Mouse (Mus musculus) embryonic facial prominence, embryonic 15.5 days (tissue): ENCODE results near the gene Nfia. TPM values are rescaled to one million over a fixed set of nuclear protein-coding genes. Genes with fewer than 3 reads are reported as not detected.

ENCODE experiments used
- ATAC-seq: fragments of 200-750 bp; cut with Nextera tagmentation; 2 replicates; pipeline ENCODE4 v1.8.0; 2017; ENCODE audit warnings: low read depth, moderate TSS enrichment; ENCODE audit not compliant: insufficient number of reproducible peaks, low FRiP score, low TSS enrichment
- H3K27ac ChIP-seq: fragments of 300-500 bp; sonication (generic); replicated peaks from 2 replicates; pipeline ENCODE4 v1.5.1; 2015; ENCODE audit warnings: mild to moderate bottlenecking, inconsistent platforms
- H3K27me3 ChIP-seq: fragments of 300-500 bp; sonication (generic); 2 replicates; pipeline ENCODE4 v1.6.1; 2015; ENCODE audit warnings: inconsistent platforms
- H3K36me3 ChIP-seq: fragments of 300-500 bp; sonication (generic); 2 replicates; pipeline ENCODE4 v1.6.1; 2015; ENCODE audit warnings: mild to moderate bottlenecking, inconsistent platforms
- H3K4me1 ChIP-seq: fragments of 300-500 bp; sonication (generic); 2 replicates; pipeline ENCODE4 v1.6.1; 2015; ENCODE audit warnings: inconsistent platforms
- H3K4me2 ChIP-seq: fragments of 300-500 bp; sonication (generic); replicated peaks from 2 replicates; pipeline ENCODE4 v1.6.1; 2015; ENCODE audit warnings: mild to moderate bottlenecking, inconsistent platforms
- H3K4me3 ChIP-seq: fragments of 300-500 bp; sonication (generic); replicated peaks from 2 replicates; pipeline ENCODE4 v1.5.1; 2015; ENCODE audit warnings: mild to moderate bottlenecking, inconsistent platforms
- H3K9ac ChIP-seq: fragments of 300-500 bp; sonication (generic); 2 replicates; pipeline ENCODE4 v1.6.1; 2015; ENCODE audit warnings: inconsistent platforms
- H3K9me3 ChIP-seq: fragments of 300-500 bp; sonication (generic); replicated peaks from 2 replicates; pipeline ENCODE4 v1.6.1; 2016; ENCODE audit warnings: inconsistent platforms
- WGBS: fragments of 180-500 bp; shearing (Covaris S2); methylation state at CpG from one replicate; pipeline ENCODE4 v1.1.7; 2015; 5-methylcytosine and 5-hydroxymethylcytosine counted together
- polyA plus RNA-seq: library from polyadenylated mRNA; unstranded; fragments of >200 nt; fragmentation: Nextera tagmentation; extraction: Ambion mirVana; gene quantifications from 2 replicates; pipeline ENCODE4 v1.2.1, GENCODE M21; 2015

Nfia gene
- polyA plus RNA-seq, 1 experiment from 2014 or later = 55.4 TPM

DNA sequence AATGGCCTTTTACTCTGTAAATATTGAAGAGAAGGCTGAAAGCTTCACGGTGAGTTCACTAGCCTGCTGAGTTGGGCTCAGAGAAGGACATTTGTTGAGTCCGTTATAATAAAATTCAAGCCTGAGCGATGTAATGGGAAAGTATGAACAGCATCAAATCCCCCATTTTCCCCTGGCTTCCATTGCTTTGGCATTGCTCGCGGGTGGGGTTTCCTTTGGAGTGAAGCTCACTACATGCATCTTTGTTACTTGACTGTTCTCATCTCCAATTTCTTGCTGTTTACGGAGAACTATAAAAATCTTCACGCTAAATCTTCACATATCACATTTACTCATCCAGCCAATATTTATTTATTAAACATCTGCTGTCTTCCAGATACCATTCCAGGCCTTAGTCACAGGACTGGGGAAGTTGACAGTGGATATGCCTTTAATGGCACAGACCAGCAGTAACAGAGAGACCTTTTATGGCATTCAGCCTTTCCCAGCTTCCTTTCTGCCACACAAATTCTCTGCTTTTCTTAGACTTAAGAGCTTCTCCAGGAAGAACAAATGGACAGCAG lies 196.3 kb downstream of the Nfia start:
- ATAC-seq = no peak
- Histone ChIP-seq H3K4me1 (peaks cover 17% of the 10 kb centered on the region), H3K4me3 (no peak overlapping the region), H3K27me3 (no peaks in the 10 kb centered on the region), H3K9me3 (no peaks in the 10 kb centered on the region), H3K36me3 (no peaks in the 10 kb centered on the region), H3K4me2 (no peak overlapping the region), H3K9ac (no peak overlapping the region), H3K27ac (0 out of 2 replicates have a peak overlapping the region, but pooled peaks have one; percentile 29)
- 71% methylated on average over 7 of the region's 7 CpGs for WGBS

DNA sequence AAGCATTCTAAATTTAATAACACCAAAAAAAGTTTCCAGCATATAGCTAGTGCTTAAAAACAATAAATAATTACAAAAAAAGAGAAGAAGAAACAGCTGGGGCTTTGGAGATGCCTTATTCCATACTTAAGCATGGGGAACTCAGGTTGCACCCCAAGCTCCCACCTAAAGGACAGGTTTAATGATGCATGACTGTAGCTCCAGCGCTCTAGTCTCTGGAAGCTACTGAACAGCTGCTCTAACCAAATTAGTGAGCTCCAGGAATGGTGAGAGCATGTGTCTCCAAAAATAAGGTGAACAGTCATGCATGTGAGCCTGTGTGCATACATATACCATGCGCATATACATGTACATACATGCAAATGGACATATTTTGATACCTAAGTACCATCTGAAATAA lies 200.5 kb downstream of the Nfia start:
- Histone ChIP-seq H3K9ac (no peak overlapping the region), H3K4me2 (no peak overlapping the region), H3K4me3 (no peak overlapping the region), H3K36me3 (no peaks in the 10 kb centered on the region), H3K27me3 (no peaks in the 10 kb centered on the region), H3K4me1 (peaks cover 15% of the 10 kb centered on the region), H3K9me3 (no peaks in the 10 kb centered on the region), H3K27ac (no peak overlapping the region)
- ATAC-seq = no peak
- 91% methylated on average over 2 of the region's 2 CpGs for WGBS

DNA sequence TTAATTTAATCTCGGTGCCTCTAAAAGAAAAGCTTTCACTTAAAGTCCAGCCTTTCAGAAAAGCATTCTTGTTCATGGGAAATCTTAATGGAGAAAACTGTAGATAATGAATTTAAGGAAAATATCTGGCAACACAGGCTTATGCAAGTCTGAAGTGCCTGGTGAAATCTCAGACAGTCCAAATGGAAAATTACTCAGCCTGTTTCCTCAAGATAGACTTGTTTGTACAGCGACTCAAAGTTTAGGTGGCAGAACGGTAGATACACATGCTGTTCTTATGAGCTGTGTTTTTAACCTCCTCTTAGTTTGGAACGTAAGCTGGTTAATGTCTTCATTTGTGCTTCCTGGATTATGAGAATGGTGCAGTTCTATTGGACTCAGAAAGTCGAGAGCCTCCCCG lies 201.5 kb downstream of the Nfia start:
- no peak for ATAC-seq
- Histone ChIP-seq H3K4me3 (no peak overlapping the region), H3K9ac (no peak overlapping the region), H3K36me3 (no peaks in the 10 kb centered on the region), H3K27ac (no peak overlapping the region), H3K4me2 (no peak overlapping the region), H3K9me3 (no peaks in the 10 kb centered on the region), H3K27me3 (no peaks in the 10 kb centered on the region), H3K4me1 (peaks cover 8% of the 10 kb centered on the region; the same call in 1 of the 2 replicates)
- WGBS = 66% methylated on average over 6 of the region's 6 CpGs

DNA sequence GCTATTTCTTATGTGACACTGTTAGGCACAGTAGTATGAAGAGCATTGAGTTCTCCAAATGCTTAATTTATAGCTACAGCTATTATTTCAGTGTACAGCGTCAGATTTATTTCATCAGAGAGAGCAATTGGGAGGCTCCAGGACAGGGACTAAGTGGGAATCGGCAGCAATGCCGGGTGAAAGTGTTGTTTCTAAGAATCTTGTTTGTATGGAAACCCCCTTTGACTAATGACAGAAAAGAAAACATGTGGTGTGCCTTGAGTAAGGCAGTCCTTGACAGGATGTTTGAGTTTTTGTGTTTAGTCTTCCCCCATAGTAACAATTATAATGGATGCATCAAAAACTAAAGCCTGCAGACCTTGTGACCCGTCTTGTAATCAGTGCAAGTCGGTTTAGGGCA lies 204.4 kb downstream of the Nfia start:
- no peaks in the 10 kb centered on the region for H3K9me3 ChIP-seq
- H3K27me3 ChIP-seq = no peaks in the 10 kb centered on the region
- 0 out of 2 replicates have a peak, but pooled peaks cover 4% of the 10 kb centered on the region for H3K4me1 ChIP-seq
- H3K4me3 ChIP-seq = no peak overlapping the region
- no peak overlapping the region for H3K9ac ChIP-seq
- WGBS = 42% methylated on average over 5 of the region's 5 CpGs
- H3K27ac ChIP-seq = no peak overlapping the region
- H3K4me2 ChIP-seq = no peak overlapping the region
- no peak for ATAC-seq
- H3K36me3 ChIP-seq = no peaks in the 10 kb centered on the region

DNA sequence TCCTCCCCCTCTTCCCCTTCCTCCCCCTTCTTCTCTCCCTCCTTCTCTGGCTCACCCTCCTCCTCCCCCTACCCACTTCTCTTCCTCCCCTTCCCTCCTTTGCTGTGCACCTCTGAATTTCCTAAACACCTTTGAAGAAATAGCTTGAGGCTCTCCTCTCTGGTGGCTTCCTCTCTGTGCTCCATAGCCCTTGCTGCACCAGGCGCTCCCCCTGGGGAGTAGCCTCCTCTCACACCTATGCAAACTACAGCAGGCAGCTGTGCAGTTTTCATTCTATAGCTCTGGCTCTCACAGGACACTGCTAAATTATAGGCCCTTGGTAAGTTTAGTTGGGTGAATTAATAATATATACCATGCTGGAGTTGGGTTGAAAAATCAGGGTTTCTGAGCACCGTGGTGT lies 211.8 kb downstream of the Nfia start:
- H3K9me3 ChIP-seq = no peaks in the 10 kb centered on the region
- no peak for ATAC-seq
- H3K4me3 ChIP-seq = no peak overlapping the region
- no peak overlapping the region for H3K4me2 ChIP-seq
- no peaks in the 10 kb centered on the region for H3K27me3 ChIP-seq
- H3K9ac ChIP-seq = no peak overlapping the region
- no peaks in the 10 kb centered on the region for H3K36me3 ChIP-seq
- H3K27ac ChIP-seq = no peak overlapping the region
- H3K4me1 ChIP-seq = peaks cover 3% of the 10 kb centered on the region; the same call in 1 of the 2 replicates
- WGBS = 83% methylated on average over 2 of the region's 2 CpGs

DNA sequence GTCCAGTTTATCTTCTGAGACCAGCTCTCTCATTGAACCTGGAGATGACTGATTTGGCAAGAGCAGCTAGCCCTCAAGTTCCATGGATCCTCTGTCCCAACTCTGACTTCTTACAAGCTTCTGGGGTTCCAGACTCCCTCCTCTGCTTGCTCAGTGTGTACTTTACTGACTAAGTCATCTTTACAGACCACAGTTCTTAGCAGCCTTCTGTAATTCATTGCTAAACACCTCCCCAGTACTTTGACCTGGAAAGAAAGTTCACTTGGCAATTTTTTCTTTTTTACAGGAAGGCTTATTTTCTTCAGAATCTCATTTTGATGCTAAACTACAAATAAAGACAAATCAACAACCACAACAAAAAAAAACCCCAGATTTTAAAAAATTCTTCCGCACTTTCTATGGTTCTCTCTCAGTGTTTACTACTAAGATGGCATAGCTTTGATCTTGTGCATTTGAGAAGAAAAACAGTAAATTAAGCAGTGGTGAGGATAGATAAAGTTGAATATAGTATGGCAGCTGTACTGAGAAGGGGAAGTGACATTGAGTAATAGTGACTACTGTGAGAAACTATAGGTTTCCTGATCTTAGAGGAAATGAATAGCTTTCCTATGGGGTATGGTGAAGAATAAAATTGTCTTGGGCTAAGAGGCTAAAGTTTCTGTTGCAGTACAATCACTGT lies 213.7 kb downstream of the Nfia start:
- H3K9ac ChIP-seq = no peak overlapping the region
- no peak overlapping the region for H3K27ac ChIP-seq
- WGBS = 87% methylated on average over 1 of the region's 1 CpGs
- H3K36me3 ChIP-seq = no peaks in the 10 kb centered on the region
- no peak overlapping the region for H3K4me2 ChIP-seq
- no peaks in the 10 kb centered on the region for H3K27me3 ChIP-seq
- H3K4me1 ChIP-seq = peaks cover 7% of the 10 kb centered on the region; the same call in 1 of the 2 replicates
- ATAC-seq = no peak
- H3K9me3 ChIP-seq = no peaks in the 10 kb centered on the region
- no peak overlapping the region for H3K4me3 ChIP-seq

DNA sequence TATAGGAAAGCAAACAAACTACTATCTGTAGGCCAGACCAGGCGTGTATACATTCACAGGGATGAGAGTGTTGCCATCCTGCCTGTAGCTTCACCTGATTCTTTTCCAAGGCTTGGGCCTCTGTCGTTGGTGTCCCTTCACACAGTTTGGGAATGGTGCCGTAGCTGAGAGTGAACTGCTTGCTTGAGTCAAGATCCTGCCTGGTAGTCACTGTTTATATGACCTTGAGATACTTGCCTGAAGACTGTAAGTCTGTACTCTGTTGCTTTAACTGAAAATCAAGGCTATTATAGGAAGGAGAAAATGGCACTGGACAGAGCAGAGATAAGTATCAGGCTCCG lies 214.2 kb downstream of the Nfia start:
- H3K9ac ChIP-seq = no peak overlapping the region
- no peaks in the 10 kb centered on the region for H3K36me3 ChIP-seq
- ATAC-seq = no peak
- peaks cover 7% of the 10 kb centered on the region; the same call in 1 of the 2 replicates for H3K4me1 ChIP-seq
- H3K4me3 ChIP-seq = no peak overlapping the region
- no peaks in the 10 kb centered on the region for H3K9me3 ChIP-seq
- 79% methylated on average over 4 of the region's 4 CpGs for WGBS
- H3K27me3 ChIP-seq = no peaks in the 10 kb centered on the region
- no peak overlapping the region for H3K27ac ChIP-seq
- H3K4me2 ChIP-seq = no peak overlapping the region

DNA sequence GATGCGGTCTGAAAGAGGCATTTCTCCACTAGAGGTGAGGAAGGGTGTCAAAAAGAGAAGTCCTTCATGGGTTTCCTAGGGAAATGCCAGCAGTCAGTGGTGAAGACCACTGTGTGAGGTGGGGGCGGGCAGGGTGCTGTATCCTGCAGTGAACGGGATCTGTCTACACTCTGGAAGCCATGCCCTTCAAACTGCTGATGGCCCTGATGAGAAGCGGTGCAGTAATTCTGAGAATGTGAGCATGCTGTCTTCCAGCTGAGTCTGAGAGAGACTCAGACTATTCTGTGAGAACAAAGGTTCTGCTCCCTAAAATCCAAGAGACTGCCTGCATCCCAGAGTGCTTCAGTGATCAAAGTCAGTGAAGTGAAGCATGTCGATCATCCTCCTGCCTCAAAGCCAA lies 216.2 kb downstream of the Nfia start:
- no peaks in the 10 kb centered on the region for H3K27me3 ChIP-seq
- ATAC-seq = no peak
- peaks cover 7% of the 10 kb centered on the region; the same call in 1 of the 2 replicates for H3K4me1 ChIP-seq
- H3K9me3 ChIP-seq = no peaks in the 10 kb centered on the region
- no peak overlapping the region for H3K9ac ChIP-seq
- H3K36me3 ChIP-seq = no peaks in the 10 kb centered on the region
- no peak overlapping the region for H3K27ac ChIP-seq
- 58% methylated on average over 5 of the region's 5 CpGs for WGBS
- H3K4me3 ChIP-seq = no peak overlapping the region
- no peak overlapping the region for H3K4me2 ChIP-seq

DNA sequence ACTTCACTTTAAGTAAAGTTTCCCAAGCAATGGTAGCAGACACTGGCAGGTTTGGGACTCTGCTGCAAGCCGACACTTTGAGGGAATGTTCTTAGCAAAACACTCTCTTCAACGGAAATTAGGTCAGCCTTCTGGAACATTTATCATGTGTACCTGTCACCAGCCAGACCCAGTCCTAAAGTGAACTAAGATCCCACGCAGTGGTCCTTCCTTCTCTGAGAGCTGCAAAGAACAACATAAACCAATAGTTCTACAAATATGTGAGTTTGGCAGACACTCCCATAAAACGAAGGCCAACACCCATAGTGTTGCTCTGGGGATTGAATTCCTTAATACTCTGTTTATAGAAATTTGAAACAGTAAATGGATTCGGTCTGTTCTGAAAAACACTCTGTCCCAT lies 217.9 kb downstream of the Nfia start:
- 0 out of 2 replicates have a peak, but pooled peaks have one; percentile 24 for ATAC-seq

DNA sequence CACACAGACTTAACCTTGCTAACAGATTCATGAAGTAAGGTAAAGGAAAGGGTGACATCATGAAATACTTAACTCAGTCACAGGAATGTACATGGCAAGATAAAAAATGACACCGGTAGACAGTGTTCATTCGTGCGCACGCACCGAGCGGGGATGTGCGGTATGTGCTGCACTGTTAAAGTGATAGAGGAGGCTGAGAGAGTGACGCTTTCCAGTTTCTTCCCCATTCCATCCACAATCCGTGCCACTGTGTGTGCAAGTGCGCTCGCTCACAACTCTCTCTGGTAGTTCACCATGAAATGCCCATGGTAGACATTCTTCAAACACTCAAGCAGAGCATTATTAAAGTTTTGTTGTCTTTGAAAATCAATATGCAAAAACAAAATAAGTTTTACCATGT lies 218.9 kb downstream of the Nfia start:
- Histone ChIP-seq H3K4me1 (peaks cover 7% of the 10 kb centered on the region; the same call in 1 of the 2 replicates), H3K27me3 (no peaks in the 10 kb centered on the region), H3K9ac (no peak overlapping the region), H3K36me3 (no peaks in the 10 kb centered on the region), H3K27ac (no peak overlapping the region), H3K4me3 (no peak overlapping the region), H3K4me2 (no peak overlapping the region), H3K9me3 (no peaks in the 10 kb centered on the region)
- no peak for ATAC-seq
- WGBS = 86% methylated on average over 11 of the region's 11 CpGs

More for the DNA sequence above, 217.9 kb downstream of the Nfia start:
- peaks cover 7% of the 10 kb centered on the region; the same call in 1 of the 2 replicates for H3K4me1 ChIP-seq
- H3K9ac ChIP-seq = no peak overlapping the region
- H3K4me2 ChIP-seq = no peak overlapping the region
- peak overlapping the region; percentile 51; the same call in 1 of the 2 replicates for H3K27ac ChIP-seq
- 40% methylated on average over 5 of the region's 5 CpGs for WGBS
- H3K9me3 ChIP-seq = no peaks in the 10 kb centered on the region
- H3K36me3 ChIP-seq = no peaks in the 10 kb centered on the region
- H3K27me3 ChIP-seq = no peaks in the 10 kb centered on the region
- no peak overlapping the region for H3K4me3 ChIP-seq

DNA sequence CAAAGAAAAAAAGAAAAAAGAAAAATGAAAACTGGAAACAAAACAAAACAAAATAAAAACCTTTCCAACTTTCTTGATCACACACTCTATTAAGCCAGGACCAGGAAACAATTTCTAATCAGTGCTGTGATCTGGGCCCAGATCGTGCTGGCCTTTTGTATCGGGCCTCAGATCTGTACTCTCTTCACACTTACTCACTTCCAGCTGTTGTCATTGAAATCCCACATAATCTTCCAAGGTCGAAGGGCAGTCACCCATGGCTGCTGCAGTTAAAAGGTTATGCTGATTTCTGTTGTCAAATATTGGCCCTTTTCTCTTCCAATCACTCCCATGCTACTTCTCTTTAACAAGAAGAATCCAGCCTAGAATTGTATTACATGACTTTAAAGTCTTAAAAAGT lies 219.3 kb downstream of the Nfia start:
- H3K9ac ChIP-seq = no peak overlapping the region
- H3K27me3 ChIP-seq = no peaks in the 10 kb centered on the region
- H3K36me3 ChIP-seq = no peaks in the 10 kb centered on the region
- no peak overlapping the region for H3K4me2 ChIP-seq
- no peak overlapping the region for H3K27ac ChIP-seq
- 44% methylated on average over 3 of the region's 3 CpGs for WGBS
- no peak for ATAC-seq
- H3K4me3 ChIP-seq = no peak overlapping the region
- H3K9me3 ChIP-seq = no peaks in the 10 kb centered on the region
- peaks cover 7% of the 10 kb centered on the region; the same call in 1 of the 2 replicates for H3K4me1 ChIP-seq
